Mouse (Mus musculus) layer of hippocampus, adult 8-10 months (tissue): ENCODE measurements at regions not wholly inside any gene's neighbourhood (a gene's known extent, or its start where the extent isn't known, plus 50 kb on each side); places are given as distances from the start of the nearest gene placed in this dataset.

ENCODE experiments used
- DNase-seq, 2 experiments: peaks; one replicate each; pipeline ENCODE4 v3.0.0; 2022; ENCODE audit warnings: low spot score in 2 of 2

GRCm38 (mm10) chr8:30063148-30063547 lies 2615.7 kb downstream of the Poteg start:
- DNase-seq = no peak

- no peak for DNase-seq
Measured at GRCm38 (mm10) chr8:30077726-30078125, 2630.3 kb downstream of the Poteg start.

GRCm38 (mm10) chr8:30127766-30128165 lies 2680.3 kb downstream of the Poteg start:
- DNase-seq = no peak

GRCm38 (mm10) chr8:30134999-30135398 lies 2687.5 kb downstream of the Poteg start:
- DNase-seq = no peak

GRCm38 (mm10) chr8:30151181-30151844 lies 2703.8 kb downstream of the Poteg start:
- DNase-seq = peak; percentile 10 to 18

- DNase-seq = no peak
Measured at GRCm38 (mm10) chr8:30152921-30153320, 2705.5 kb downstream of the Poteg start.

- no peak for DNase-seq
Measured at GRCm38 (mm10) chr8:30171881-30172280, 2724.4 kb downstream of the Poteg start.

GRCm38 (mm10) chr8:30202746-30203145 lies 2755.3 kb downstream of the Poteg start:
- peak in 1 of 2 experiments; percentile 5 for DNase-seq

- peak; percentile 5 to 11 for DNase-seq
Measured at GRCm38 (mm10) chr8:30227354-30227753, 2779.9 kb downstream of the Poteg start.

- DNase-seq = no peak
Measured at GRCm38 (mm10) chr8:30233266-30233665, 2785.8 kb downstream of the Poteg start.

- no peak for DNase-seq
Measured at GRCm38 (mm10) chr8:30251797-30252196, 2804.3 kb downstream of the Poteg start.

- DNase-seq = no peak
Measured at GRCm38 (mm10) chr8:30269949-30270910, 2822.8 kb downstream of the Poteg start.

GRCm38 (mm10) chr8:30289169-30289568 lies 2841.7 kb downstream of the Poteg start:
- peak; percentile 33 to 35 for DNase-seq

GRCm38 (mm10) chr8:30331201-30331600 lies 2883.7 kb downstream of the Poteg start:
- DNase-seq = no peak

GRCm38 (mm10) chr8:30333352-30333751 lies 2885.9 kb downstream of the Poteg start:
- no peak for DNase-seq

- DNase-seq = no peak
Measured at GRCm38 (mm10) chr8:30359464-30359863, 2912.0 kb downstream of the Poteg start.

- no peak for DNase-seq
Measured at GRCm38 (mm10) chr8:30365721-30366120, 2918.3 kb downstream of the Poteg start.

GRCm38 (mm10) chr8:30391936-30392335 lies 2944.5 kb downstream of the Poteg start:
- DNase-seq = no peak

- DNase-seq = no peak
Measured at GRCm38 (mm10) chr8:30439423-30439822, 2989.1 kb upstream of the 5930422O12Rik start.

- no peak for DNase-seq
Measured at GRCm38 (mm10) chr8:30441821-30442220, 2986.7 kb upstream of the 5930422O12Rik start.

GRCm38 (mm10) chr8:30443874-30444273 lies 2984.6 kb upstream of the 5930422O12Rik start:
- no peak for DNase-seq

- DNase-seq = no peak
Measured at GRCm38 (mm10) chr8:30444274-30444673, 2984.2 kb upstream of the 5930422O12Rik start.
